Mouse (Mus musculus) forebrain, embryonic 14.5 days (tissue): ENCODE results near the gene Ube2l6. TPM values are rescaled to one million over a fixed set of nuclear protein-coding genes. Genes with fewer than 3 reads are reported as not detected.
"Not testable (repeated sequence)": the region's sequence is repeated elsewhere in the genome, so short reads cannot be mapped to it uniquely, and the experiment has no call there.

Experiments
- ATAC-seq: fragments of 200-750 bp; cut with Nextera tagmentation; 2 replicates; pipeline ENCODE4 v1.8.0; 2017; ENCODE audit warnings: mild to moderate bottlenecking, moderate library complexity
- DNase-seq: peaks from one replicate; pipeline ENCODE4 v3.0.0-alpha.2; 2015; ENCODE audit warnings: low spot score
- H3K27ac ChIP-seq: fragments of 300-500 bp; sonication (generic); 2 replicates; pipeline ENCODE4 v1.5.1; 2014; ENCODE audit warnings: low read depth, mild to moderate bottlenecking, control low read depth, low read length, moderate library complexity
- H3K27me3 ChIP-seq: fragments of 300-500 bp; sonication (generic); replicated peaks from 2 replicates; pipeline ENCODE4 v1.6.1; 2014; ENCODE audit warnings: low read length, control low read depth, mixed read lengths; ENCODE audit not compliant: control insufficient read depth, insufficient read depth
- H3K36me3 ChIP-seq: fragments of 300-500 bp; sonication (generic); 2 replicates; pipeline ENCODE4 v1.6.1; 2014; ENCODE audit warnings: low read length, control low read depth; ENCODE audit not compliant: control insufficient read depth, insufficient read depth
- H3K4me1 ChIP-seq: fragments of 300-500 bp; sonication (generic); 2 replicates; pipeline ENCODE4 v1.6.1; 2014; ENCODE audit warnings: antibody characterized with exemption, low read length, control low read depth; ENCODE audit not compliant: control insufficient read depth, insufficient read depth
- H3K4me2 ChIP-seq: fragments of 300-500 bp; sonication (generic); 2 replicates; pipeline ENCODE4 v1.6.1; 2014; ENCODE audit warnings: mild to moderate bottlenecking, control low read depth, low read length
- H3K4me3 ChIP-seq: fragments of 300-500 bp; sonication (generic); 2 replicates; pipeline ENCODE4 v1.5.1; 2014; ENCODE audit warnings: low read depth, low read length, control low read depth
- H3K9ac ChIP-seq: fragments of 300-500 bp; sonication (generic); 2 replicates; pipeline ENCODE4 v1.6.1; 2014; ENCODE audit warnings: mild to moderate bottlenecking, low read length, control low read depth, moderate library complexity
- H3K9me3 ChIP-seq: fragments of 300-500 bp; sonication (generic); replicated peaks from 2 replicates; pipeline ENCODE4 v1.6.1; 2016; ENCODE audit warnings: low read length, control low read depth, mixed read lengths; ENCODE audit not compliant: control insufficient read depth
- WGBS: fragments of 180-500 bp; shearing (Covaris S2); extraction: QIAGEN DNeasy Blood & Tissue Kit; methylation state at CpG from one replicate; pipeline ENCODE4 v1.1.7; 2014; 5-methylcytosine and 5-hydroxymethylcytosine counted together
- polyA plus RNA-seq: library from polyadenylated mRNA; unstranded; fragments of >200 nt; fragmentation: Nextera tagmentation; extraction: Ambion mirVana; gene quantifications from 2 replicates; pipeline ENCODE4 v1.2.1, GENCODE M21; 2014

Gene Ube2l6
- polyA plus RNA-seq, 1 experiment from 2014 or later, result 21.8 TPM

DNA sequence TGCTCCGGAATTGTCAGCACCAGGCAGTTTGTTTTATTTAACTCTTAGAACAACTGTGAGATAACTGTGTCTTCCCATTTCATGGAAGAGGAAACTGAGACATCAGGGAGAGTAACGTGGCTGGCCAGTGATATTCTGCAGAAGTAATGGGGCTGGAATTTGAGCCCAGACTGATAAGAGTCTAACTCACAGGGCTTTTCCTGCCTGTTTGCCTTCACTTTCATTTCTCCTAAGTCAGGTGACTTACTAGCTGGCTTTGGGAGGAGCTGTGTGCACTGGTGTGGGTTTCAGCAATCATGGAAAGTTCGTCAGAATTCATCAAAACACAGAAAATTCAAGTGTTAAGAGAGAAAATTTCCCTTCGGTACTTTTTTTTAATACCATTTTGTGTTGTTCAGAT lies 1.7 kb downstream of the Ube2l6 start:
- Histone ChIP-seq H3K9ac (no peak overlapping the region), H3K4me3 (no peak overlapping the region), H3K27me3 (no peaks in the 10 kb centered on the region), H3K27ac (no peak overlapping the region), H3K4me1 (no peaks in the 10 kb centered on the region), H3K36me3 (no peaks in the 10 kb centered on the region), H3K4me2 (no peak overlapping the region), H3K9me3 (no peaks in the 10 kb centered on the region)
- WGBS, result 85% methylated on average over 4 of the region's 4 CpGs
- DNase-seq (no peak), ATAC-seq (no peak)

DNA sequence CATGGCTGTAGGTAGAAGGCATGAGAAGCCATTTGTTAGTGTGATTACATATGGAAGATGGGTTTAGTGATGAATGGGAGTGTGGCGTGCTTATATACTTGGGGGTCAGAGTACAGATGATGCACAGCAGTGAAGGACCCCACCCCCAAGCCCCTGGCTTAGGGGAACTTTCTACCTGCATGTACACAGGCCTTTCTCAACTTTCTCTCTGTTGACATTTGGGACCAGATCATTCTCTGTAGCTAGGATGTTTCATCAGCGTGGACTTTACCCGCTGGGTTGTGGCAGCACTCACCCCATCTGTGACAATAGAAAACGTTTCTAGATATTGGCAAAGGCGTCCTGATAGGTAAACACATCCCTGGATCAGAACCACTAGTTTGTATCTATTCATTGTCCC lies 2.6 kb downstream of the Ube2l6 start:
- not testable (repeated sequence) for ATAC-seq, H3K4me2 ChIP-seq, H3K4me1 ChIP-seq, H3K27ac ChIP-seq, H3K36me3 ChIP-seq, H3K9me3 ChIP-seq, H3K9ac ChIP-seq, H3K4me3 ChIP-seq, H3K27me3 ChIP-seq, DNase-seq
- WGBS, result 78% methylated on average over 5 of the region's 5 CpGs

DNA sequence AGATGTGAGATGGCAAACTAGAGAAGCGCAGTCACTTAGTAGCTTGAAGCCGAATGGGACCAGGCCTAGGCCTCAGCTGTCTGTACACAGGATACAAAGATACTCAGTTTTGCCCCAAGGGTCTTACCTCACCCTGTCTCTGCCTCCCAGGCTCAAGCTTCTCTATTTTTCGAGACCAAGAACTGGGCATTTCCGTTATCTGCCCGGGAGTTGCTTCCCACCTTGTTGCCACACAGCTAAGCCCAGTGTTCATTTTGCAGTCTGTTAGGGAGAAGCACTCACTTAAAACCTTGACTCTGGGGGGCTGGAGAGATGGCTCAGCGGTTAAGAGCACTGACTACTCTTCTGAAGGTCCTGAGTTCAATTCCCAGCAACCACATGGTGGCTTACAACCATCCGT lies 5.3 kb downstream of the Ube2l6 start:
- DNase-seq (no peak), ATAC-seq (no peak)
- Histone ChIP-seq H3K27ac (no peak overlapping the region), H3K4me1 (no peaks in the 10 kb centered on the region), H3K4me3 (no peak overlapping the region), H3K36me3 (no peaks in the 10 kb centered on the region), H3K4me2 (no peak overlapping the region), H3K9me3 (no peaks in the 10 kb centered on the region), H3K9ac (no peak overlapping the region), H3K27me3 (no peaks in the 10 kb centered on the region)
- 86% methylated on average over 7 of the region's 7 CpGs for WGBS

DNA sequence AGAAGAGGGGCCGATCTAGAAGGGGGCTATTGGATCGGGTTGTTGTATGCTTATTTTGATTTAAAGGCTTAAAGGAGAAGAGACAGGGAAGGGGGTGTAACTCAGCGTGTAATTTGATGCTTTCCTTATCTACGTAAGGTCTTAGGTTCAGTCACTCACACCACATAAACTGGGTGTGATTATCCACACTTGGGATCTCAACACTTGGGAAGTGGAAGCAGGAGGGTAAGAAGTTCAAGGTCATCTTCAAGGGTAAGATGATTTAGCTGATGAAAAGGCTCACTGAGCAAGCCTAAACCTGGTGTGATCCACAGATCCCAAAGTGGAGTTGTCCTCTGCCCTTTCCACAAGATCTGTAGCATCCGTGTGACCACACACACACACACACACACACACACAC lies 7.9 kb downstream of the Ube2l6 start:
- Histone ChIP-seq H3K9me3 (no peaks in the 10 kb centered on the region), H3K4me2 (no peak overlapping the region), H3K36me3 (no peaks in the 10 kb centered on the region), H3K27me3 (no peaks in the 10 kb centered on the region), H3K9ac (no peak overlapping the region), H3K27ac (no peak overlapping the region), H3K4me3 (no peak overlapping the region), H3K4me1 (peaks cover 8% of the 10 kb centered on the region)
- WGBS, result 73% methylated on average over 5 of the region's 5 CpGs
- ATAC-seq (no peak), DNase-seq (no peak)

DNA sequence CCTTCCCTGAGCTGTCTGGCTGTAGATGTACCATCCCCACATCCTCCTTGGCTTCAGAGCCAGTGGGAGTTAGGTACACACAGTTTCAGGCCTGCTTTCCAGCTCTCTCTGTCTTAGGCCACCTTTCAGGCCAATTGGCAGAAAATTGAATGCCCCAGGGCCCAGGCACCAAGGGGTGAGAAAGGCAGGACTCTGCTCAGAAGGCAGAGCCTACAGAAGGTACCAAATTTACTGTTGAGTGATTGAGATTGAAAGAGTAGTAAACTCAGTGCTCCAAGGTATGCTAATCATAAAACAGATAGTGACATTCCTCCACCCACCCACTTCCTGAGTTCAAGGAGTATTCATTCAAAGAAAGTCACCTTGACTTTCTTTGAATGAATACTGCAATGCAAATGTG lies 10.7 kb downstream of the Ube2l6 start:
- Histone ChIP-seq H3K9me3 (no peaks in the 10 kb centered on the region), H3K36me3 (no peaks in the 10 kb centered on the region), H3K27ac (no peak overlapping the region), H3K4me1 (peaks cover 8% of the 10 kb centered on the region), H3K9ac (no peak overlapping the region), H3K4me2 (no peak overlapping the region), H3K27me3 (no peaks in the 10 kb centered on the region), H3K4me3 (no peak overlapping the region)
- ATAC-seq (no peak), DNase-seq (no peak)

DNA sequence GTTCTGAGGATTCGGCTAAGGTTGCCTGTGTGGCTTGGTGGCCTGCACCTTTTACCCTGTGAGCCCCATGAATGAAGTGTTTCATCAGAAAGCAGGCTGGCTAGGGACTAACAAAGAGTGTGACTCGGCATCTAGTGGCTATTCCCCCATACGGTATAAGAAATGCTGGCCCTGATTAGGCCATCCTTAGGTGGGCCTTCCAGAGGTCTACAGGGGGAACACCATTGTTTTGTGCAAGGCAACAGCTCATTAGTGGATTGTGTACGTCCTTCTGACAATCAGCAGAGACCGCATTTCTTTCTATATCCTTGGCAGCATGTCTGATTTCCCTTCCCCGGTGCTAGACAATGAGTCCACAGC lies 11.9 kb downstream of the Ube2l6 start:
- H3K27me3 ChIP-seq, result no peaks in the 10 kb centered on the region
- ATAC-seq (peak; percentile 54; the same call in 1 of the 2 replicates), DNase-seq (no peak)
- H3K4me2 ChIP-seq, result peak overlapping the region; percentile 42; the same call in 1 of the 2 replicates
- no peak overlapping the region for H3K4me3 ChIP-seq
- no peaks in the 10 kb centered on the region for H3K9me3 ChIP-seq
- peaks cover 8% of the 10 kb centered on the region for H3K4me1 ChIP-seq
- WGBS, result 48% methylated on average over 6 of the region's 6 CpGs
- H3K9ac ChIP-seq, result no peak overlapping the region
- no peak overlapping the region for H3K27ac ChIP-seq
- H3K36me3 ChIP-seq, result no peaks in the 10 kb centered on the region

DNA sequence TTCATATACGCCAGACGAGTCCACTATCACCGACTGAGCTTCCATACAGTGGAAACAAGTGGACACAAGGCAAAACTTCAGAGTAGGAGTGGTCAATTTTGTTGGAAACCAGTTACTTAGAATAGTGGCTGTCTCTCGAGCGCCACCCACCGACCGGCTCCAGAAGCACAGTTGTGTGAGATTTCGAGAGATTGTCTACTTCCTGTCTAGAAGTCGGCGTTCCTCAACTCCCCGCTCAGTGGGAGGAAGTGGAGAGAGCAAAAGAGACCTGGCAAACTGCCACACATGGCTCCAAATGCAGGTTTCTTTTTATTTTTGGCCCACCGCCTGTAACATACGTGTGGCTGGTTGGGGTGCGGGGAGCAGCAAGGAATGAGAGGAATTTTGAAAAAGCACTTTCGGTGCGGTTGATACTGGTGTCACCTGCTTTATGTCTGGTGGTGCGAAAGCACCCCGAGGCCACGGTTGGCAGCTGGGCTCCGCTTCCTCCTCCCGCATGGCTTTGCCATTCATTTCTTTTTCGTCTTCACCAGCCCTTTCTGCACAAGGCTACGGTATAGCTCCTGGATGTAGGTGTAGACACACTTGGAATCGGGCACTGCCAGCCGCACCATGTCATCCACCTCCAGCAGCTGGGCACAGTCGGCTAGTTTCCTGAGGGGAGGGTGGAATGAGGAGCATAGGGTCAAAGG lies 12.4 kb downstream of the Ube2l6 start:
- no peaks in the 10 kb centered on the region for H3K36me3 ChIP-seq
- H3K27me3 ChIP-seq, result no peaks in the 10 kb centered on the region
- no peaks in the 10 kb centered on the region for H3K9me3 ChIP-seq
- no peak overlapping the region for H3K4me3 ChIP-seq
- no peak overlapping the region for H3K27ac ChIP-seq
- peak overlapping the region; percentile 42 for H3K4me2 ChIP-seq
- peaks cover 8% of the 10 kb centered on the region for H3K4me1 ChIP-seq
- no peak overlapping the region for H3K9ac ChIP-seq
- WGBS, result 38% methylated on average over 26 of the region's 26 CpGs
- ATAC-seq (peak; percentile 81), DNase-seq (peak; percentile 84)

DNA sequence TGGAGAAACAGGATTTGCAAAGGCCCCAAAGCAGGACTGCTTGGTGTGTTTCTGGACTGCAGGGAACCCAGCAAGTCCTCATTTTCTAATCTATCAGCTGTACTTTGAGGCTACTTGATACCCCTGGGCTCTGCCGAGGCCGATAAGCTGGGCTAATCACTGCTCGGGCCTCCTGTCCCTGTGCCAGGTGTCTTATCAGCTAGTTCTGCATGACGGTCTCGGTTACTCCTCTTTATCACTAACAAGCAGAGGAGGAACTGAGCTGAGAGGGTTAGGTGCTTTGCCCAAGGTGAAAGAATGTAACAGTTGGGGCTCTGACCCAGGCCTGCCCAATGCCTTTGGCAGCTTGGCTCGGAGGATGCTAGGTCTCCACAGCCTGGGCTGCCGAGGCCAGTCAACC lies 13.3 kb downstream of the Ube2l6 start:
- no peak for DNase-seq
- Histone ChIP-seq H3K27ac (no peak overlapping the region), H3K4me3 (no peak overlapping the region), H3K4me2 (no peak overlapping the region), H3K36me3 (no peaks in the 10 kb centered on the region), H3K9me3 (no peaks in the 10 kb centered on the region), H3K27me3 (no peaks in the 10 kb centered on the region), H3K9ac (no peak overlapping the region), H3K4me1 (peaks cover 8% of the 10 kb centered on the region)
- WGBS, result 92% methylated on average over 7 of the region's 7 CpGs
- no peak for ATAC-seq

DNA sequence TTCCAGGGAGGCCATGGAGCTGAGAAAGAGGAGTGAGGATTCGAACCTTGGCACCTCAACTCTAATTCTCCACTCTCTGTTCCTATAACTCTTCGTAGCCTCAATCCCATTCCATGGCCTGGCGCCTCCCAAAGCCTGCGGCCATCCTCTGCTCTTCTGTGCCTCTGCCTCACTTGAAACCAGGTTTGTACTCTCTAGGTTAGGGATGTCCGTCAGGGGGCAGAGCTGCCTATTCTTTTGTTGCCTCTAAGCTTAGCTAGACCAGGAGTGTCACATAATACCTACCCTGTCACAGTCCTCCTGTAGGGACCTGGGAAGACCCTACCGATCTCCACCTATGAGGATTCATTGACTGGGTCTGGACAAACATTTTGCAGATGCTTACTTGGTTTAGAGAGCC lies 14.0 kb downstream of the Ube2l6 start:
- H3K9me3 ChIP-seq, result no peaks in the 10 kb centered on the region
- H3K9ac ChIP-seq, result no peak overlapping the region
- no peaks in the 10 kb centered on the region for H3K27me3 ChIP-seq
- DNase-seq, result no peak
- ATAC-seq, result no peak
- no peak overlapping the region for H3K27ac ChIP-seq
- H3K4me3 ChIP-seq, result no peak overlapping the region
- H3K4me1 ChIP-seq, result peaks cover 8% of the 10 kb centered on the region
- 74% methylated on average over 6 of the region's 6 CpGs for WGBS
- no peaks in the 10 kb centered on the region for H3K36me3 ChIP-seq
- H3K4me2 ChIP-seq, result no peak overlapping the region
